Mouse (Mus musculus): Measurements from ENCODE around the gene Slc11a2. TPM values are rescaled to one million over a fixed set of nuclear protein-coding genes. Genes with fewer than 3 reads are reported as not detected.
"Not testable (repeated sequence)": the region's sequence is repeated elsewhere in the genome, so short reads cannot be mapped to it uniquely, and the experiment has no call there.

The Slc11a2 gene
- total RNA-seq, 2 experiments from 2014 or later, result 60.0 to 70.8 TPM

- Histone ChIP-seq H3K27ac (no peak overlapping the region), H3K4me3 (no peak overlapping the region)
- intact Hi-C loops (cut with DNase I), result no loop called here
- no peak for DNase-seq (ENCODE audit: extremely low spot score in 1 of 2, low spot score in 2 of 2)
- peak; percentile 4; the same call in 1 of the 2 replicates for TF ChIP-seq CTCF (IDR thresholded peaks at IDR 0.05)
These were observed 29.3 kb downstream of the Slc11a2 start for GRCm38 (mm10) chr15:100395561-100395960.

- DNase-seq (ENCODE audit: extremely low spot score in 1 of 2, low spot score in 2 of 2), result no peak
- no peak overlapping the region for H3K4me3 ChIP-seq
- H3K27ac ChIP-seq, result no peak overlapping the region
- TF ChIP-seq CTCF (IDR thresholded peaks at IDR 0.05), result no peak
- intact Hi-C loops (cut with DNase I), result no loop called here
These were observed 31.9 kb downstream of the Slc11a2 start for GRCm38 (mm10) chr15:100393016-100393415.

GRCm38 (mm10) chr15:100391599-100391998 is 33.3 kb downstream of the Slc11a2 start:
- no peak overlapping the region for H3K27ac ChIP-seq
- TF ChIP-seq CTCF (IDR thresholded peaks at IDR 0.05), result no peak

GRCm38 (mm10) chr15:100391066-100391465 is 33.8 kb downstream of the Slc11a2 start:
- DNase-seq (ENCODE audit: extremely low spot score in 1 of 2, low spot score in 2 of 2), result no peak
- Histone ChIP-seq H3K27ac (no peak overlapping the region), H3K4me3 (no peak overlapping the region)
- intact Hi-C loops (cut with DNase I), result no loop called here
- TF ChIP-seq CTCF (IDR thresholded peaks at IDR 0.05), result no peak

More at GRCm38 (mm10) chr15:100391599-100391998, 33.3 kb downstream of the Slc11a2 start:
- intact Hi-C loops (cut with DNase I), result no loop called here
- H3K4me3 ChIP-seq, result no peak overlapping the region
- no peak for DNase-seq (ENCODE audit: extremely low spot score in 1 of 2, low spot score in 2 of 2)

GRCm38 (mm10) chr15:100388886-100389285 is 36.0 kb downstream of the Slc11a2 start:
- H3K27ac ChIP-seq, result no peak overlapping the region
- no peak overlapping the region for H3K4me3 ChIP-seq
- intact Hi-C loops (cut with DNase I), result no loop called here
- TF ChIP-seq CTCF (IDR thresholded peaks at IDR 0.05), result no peak
- DNase-seq (ENCODE audit: extremely low spot score in 1 of 2, low spot score in 2 of 2), result no peak

GRCm38 (mm10) chr15:100388224-100388835 is 36.5 kb downstream of the Slc11a2 start:
- no peak for DNase-seq (ENCODE audit: extremely low spot score in 1 of 2, low spot score in 2 of 2)
- intact Hi-C loops (cut with DNase I), result no loop called here
- H3K4me3 ChIP-seq, result no peak overlapping the region
- TF ChIP-seq CTCF (IDR thresholded peaks at IDR 0.05), result no peak
- H3K27ac ChIP-seq, result no peak overlapping the region

GRCm38 (mm10) chr15:100387544-100388223 is 37.2 kb downstream of the Slc11a2 start:
- TF ChIP-seq CTCF (IDR thresholded peaks at IDR 0.05), result no peak
- intact Hi-C loops (cut with DNase I), result no loop called here
- no peak for DNase-seq (ENCODE audit: extremely low spot score in 1 of 2, low spot score in 2 of 2)
- no peak overlapping the region for H3K27ac ChIP-seq
- H3K4me3 ChIP-seq, result no peak overlapping the region

- TF ChIP-seq CTCF (IDR thresholded peaks at IDR 0.05), result no peak
- intact Hi-C loops (cut with DNase I), result no loop called here
- H3K27ac ChIP-seq, result no peak overlapping the region
- no peak overlapping the region for H3K4me3 ChIP-seq
- no peak for DNase-seq (ENCODE audit: extremely low spot score in 1 of 2, low spot score in 2 of 2)
These were observed 39.2 kb downstream of the Slc11a2 start for GRCm38 (mm10) chr15:100385705-100386104.

- intact Hi-C loops (cut with DNase I), result no loop called here
- no peak for DNase-seq (ENCODE audit: extremely low spot score in 1 of 2, low spot score in 2 of 2)
- TF ChIP-seq CTCF (IDR thresholded peaks at IDR 0.05), result no peak
- H3K27ac ChIP-seq, result no peak overlapping the region
- H3K4me3 ChIP-seq, result no peak overlapping the region
These were observed 44.8 kb downstream of the Slc11a2 start for GRCm38 (mm10) chr15:100380104-100380503.

- intact Hi-C loops (cut with DNase I), result no loop called here
- no peak for DNase-seq (ENCODE audit: extremely low spot score in 1 of 2, low spot score in 2 of 2)
- TF ChIP-seq CTCF (IDR thresholded peaks at IDR 0.05), result no peak
- no peak overlapping the region for H3K27ac ChIP-seq
- no peak overlapping the region for H3K4me3 ChIP-seq
These were observed 45.2 kb downstream of the Slc11a2 start for GRCm38 (mm10) chr15:100379658-100380057.

- peak; percentile 32 for TF ChIP-seq CTCF (IDR thresholded peaks at IDR 0.05)
- H3K4me3 ChIP-seq; intact Hi-C loops (cut with DNase I); H3K27ac ChIP-seq; DNase-seq (ENCODE audit: extremely low spot score in 1 of 2, low spot score in 2 of 2): not testable (repeated sequence)
These were observed 46.9 kb downstream of the Slc11a2 start for GRCm38 (mm10) chr15:100377847-100378505.

GRCm38 (mm10) chr15:100375066-100375465 is 49.8 kb downstream of the Slc11a2 start:
- intact Hi-C loops (cut with DNase I), result loop anchor here (2.0 kb wide), 1 partner anchor 112 kb away; no protein-coding TSS in a partner anchor
- TF ChIP-seq CTCF (IDR thresholded peaks at IDR 0.05), result peak; percentile 80

More at GRCm38 (mm10) chr15:100375066-100375465, 49.8 kb downstream of the Slc11a2 start:
- DNase-seq (ENCODE audit: extremely low spot score in 1 of 2, low spot score in 2 of 2), result peak; percentile 62 to 74
- Histone ChIP-seq H3K27ac (no peak overlapping the region), H3K4me3 (no peak overlapping the region)
